Mouse (Mus musculus) megakaryocyte, embryonic 14.5 days (primary cell): Measurements from ENCODE around the gene Psd. TPM values are rescaled to one million over a fixed set of nuclear protein-coding genes. Genes with fewer than 3 reads are reported as not detected.

Source experiments
- H3K27me3 ChIP-seq: replicated peaks from 2 replicates; pipeline ENCODE3; 2012; ENCODE audit warnings: inconsistent platforms
- H3K36me3 ChIP-seq: replicated peaks from 2 replicates; pipeline ENCODE3; 2012; ENCODE audit warnings: low read length, inconsistent platforms, mixed read lengths
- H3K4me1 ChIP-seq: 2 replicates; pipeline ENCODE4 v1.6.1; 2012; ENCODE audit warnings: inconsistent platforms
- H3K4me3 ChIP-seq: replicated peaks from 2 replicates; pipeline ENCODE3; 2012; ENCODE audit warnings: moderate library complexity, mild to moderate bottlenecking, inconsistent platforms
- H3K9me3 ChIP-seq: 2 replicates; pipeline ENCODE4 v1.6.1; 2012; ENCODE audit warnings: inconsistent platforms
- FLI1 ChIP-seq: IDR thresholded peaks from 2 replicates; pipeline ENCODE4 v1.6.1; 2012; ENCODE audit warnings: low read length, inconsistent platforms, mixed read lengths
- GATA1 ChIP-seq: IDR thresholded peaks from 3 replicates; pipeline ENCODE4 v1.6.1; 2012; ENCODE audit warnings: mixed read lengths, low read length, inconsistent platforms, borderline replicate concordance
- polyA plus RNA-seq: library from polyadenylated mRNA; stranded (reverse); fragments of >175 nt; gene quantifications from 2 replicates; pipeline ENCODE4 v1.2.3, GENCODE M21; 2012; ENCODE audit warnings: low replicate concordance; ENCODE audit not compliant: insufficient read depth

The Psd gene
- polyA plus RNA-seq, 1 experiment: 0.19 TPM

DNA sequence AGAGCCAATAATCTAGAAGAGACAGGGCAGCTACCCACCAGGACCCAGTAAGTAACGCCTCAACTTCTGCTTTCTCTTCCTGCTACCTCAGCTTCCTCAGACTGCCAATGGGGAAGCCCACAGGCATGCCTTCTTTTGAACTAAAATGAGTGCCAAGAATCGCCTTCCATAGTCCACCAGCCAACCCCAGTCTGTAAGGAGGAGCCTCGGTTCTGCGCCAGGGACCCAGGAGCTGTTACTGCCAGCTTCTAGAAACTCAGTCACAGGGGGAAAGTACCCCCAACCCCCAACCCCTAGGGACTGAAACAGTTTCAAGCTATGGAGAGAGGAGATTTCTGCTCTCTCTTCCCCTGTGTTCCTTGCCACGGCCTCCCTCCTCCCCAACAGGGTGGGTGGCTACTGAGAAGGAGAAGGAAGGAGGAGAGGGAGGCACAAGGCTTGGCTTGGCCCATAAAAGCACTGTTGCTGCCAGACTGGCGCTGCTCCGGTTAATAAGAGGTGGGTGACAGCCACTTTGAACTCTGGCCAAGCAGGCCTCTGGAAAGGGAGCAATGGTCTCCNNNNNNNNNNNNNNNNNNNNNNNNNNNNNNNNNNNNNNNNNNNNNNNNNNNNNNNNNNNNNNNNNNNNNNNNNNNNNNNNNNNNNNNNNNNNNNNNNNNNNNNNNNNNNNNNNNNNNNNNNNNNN is 12.5 kb upstream of the Psd start:
- H3K27me3 ChIP-seq: peaks cover 23% of the 10 kb centered on the region
- H3K4me3 ChIP-seq: peak overlapping the region; percentile 95
- TF ChIP-seq FLI1: no peak
- TF ChIP-seq GATA1: no peak
- H3K4me1 ChIP-seq: peaks cover 51% of the 10 kb centered on the region
- H3K9me3 ChIP-seq: no peaks in the 10 kb centered on the region
- H3K36me3 ChIP-seq: peaks cover 7% of the 10 kb centered on the region

DNA sequence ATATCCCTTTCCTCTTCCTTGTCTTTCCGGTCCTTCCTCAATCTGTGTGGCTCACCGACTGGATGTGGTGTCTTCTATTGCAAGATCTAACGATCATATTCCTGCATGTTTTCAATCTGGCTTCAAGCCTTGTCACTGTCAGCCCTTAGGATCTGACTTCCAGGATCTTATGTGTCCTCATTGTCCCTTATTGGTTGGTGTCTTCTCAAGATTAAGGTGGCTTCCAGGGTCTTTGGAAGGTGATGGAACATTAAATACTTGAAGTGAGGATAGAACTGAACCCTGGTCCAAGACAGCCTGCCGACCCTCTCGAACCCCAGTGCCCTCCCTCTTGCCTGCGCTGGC is 12.0 kb upstream of the Psd start:
- Histone ChIP-seq H3K9me3 (no peaks in the 10 kb centered on the region), H3K36me3 (peaks cover 7% of the 10 kb centered on the region), H3K27me3 (peaks cover 17% of the 10 kb centered on the region), H3K4me3 (peak overlapping the region; percentile 95), H3K4me1 (peaks cover 51% of the 10 kb centered on the region)
- no peak for TF ChIP-seq FLI1
- TF ChIP-seq GATA1: no peak

- H3K36me3 ChIP-seq: peaks cover 7% of the 10 kb centered on the region
- peaks cover 13% of the 10 kb centered on the region for H3K27me3 ChIP-seq
- peaks cover 46% of the 10 kb centered on the region for H3K4me1 ChIP-seq
- H3K9me3 ChIP-seq: no peaks in the 10 kb centered on the region
- peak within 1 kb of the TSS; percentile 95 for H3K4me3 ChIP-seq
- TF ChIP-seq GATA1: no peak
- no peak for TF ChIP-seq FLI1
These were observed 11.5 kb upstream of the Psd start, which contains the start of gene Cuedc2 for GRCm38 (mm10) chr19:46338331-46338936. Cuedc2 (minus strand) TSS chr19:46338702.

- TF ChIP-seq GATA1 (no peak), FLI1 (no peak)
- H3K4me3 ChIP-seq: peak overlapping the region; percentile 95
These were observed 10.9 kb upstream of the Psd start for GRCm38 (mm10) chr19:46337719-46338330.

GRCm38 (mm10) chr19:46333906-46334305 is 7.0 kb upstream of the Psd start:
- H3K27me3 ChIP-seq: peaks cover 4% of the 10 kb centered on the region
- peaks cover 40% of the 10 kb centered on the region for H3K4me1 ChIP-seq
- peaks cover 37% of the 10 kb centered on the region for H3K36me3 ChIP-seq
- H3K4me3 ChIP-seq: no peak overlapping the region
- H3K9me3 ChIP-seq: no peaks in the 10 kb centered on the region
- TF ChIP-seq FLI1 (no peak), GATA1 (no peak)

More at GRCm38 (mm10) chr19:46337719-46338330, 10.9 kb upstream of the Psd start:
- Histone ChIP-seq H3K27me3 (peaks cover 12% of the 10 kb centered on the region), H3K9me3 (no peaks in the 10 kb centered on the region), H3K36me3 (peaks cover 9% of the 10 kb centered on the region), H3K4me1 (peaks cover 44% of the 10 kb centered on the region)

DNA sequence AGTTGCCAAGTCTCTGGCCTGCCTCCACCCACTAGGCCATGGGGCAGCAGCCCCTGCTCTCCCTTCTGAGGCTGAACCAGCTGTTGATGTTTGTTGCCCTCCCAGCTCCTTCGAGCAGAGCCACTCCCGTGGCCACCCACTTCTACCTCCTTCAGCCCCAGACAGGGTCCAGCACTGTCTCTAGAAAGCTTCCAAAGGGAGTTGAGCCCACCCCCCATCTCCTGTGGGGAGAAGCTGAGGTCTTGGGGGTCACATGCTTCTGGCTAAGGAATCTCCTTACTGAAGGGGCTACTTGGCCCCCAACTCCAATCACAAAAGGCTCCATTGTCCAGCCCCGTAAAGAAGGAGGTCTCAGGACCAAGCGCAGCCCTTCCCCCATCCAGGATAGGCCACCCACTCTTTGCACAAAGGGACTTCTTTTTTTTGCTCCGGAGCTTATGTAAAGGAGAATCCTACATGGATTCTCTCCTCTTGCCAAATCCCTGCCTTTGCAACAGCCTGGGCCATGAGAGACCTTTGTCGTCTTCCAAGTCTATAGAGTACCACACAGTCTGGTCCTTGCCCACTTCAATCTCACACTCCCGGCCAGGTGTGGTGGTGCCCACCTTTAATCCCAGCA is 5.9 kb upstream of the Psd start:
- TF ChIP-seq GATA1 (no peak), FLI1 (no peak)
- Histone ChIP-seq H3K36me3 (peaks cover 37% of the 10 kb centered on the region), H3K27me3 (peaks cover 4% of the 10 kb centered on the region), H3K4me1 (peaks cover 40% of the 10 kb centered on the region), H3K4me3 (no peak overlapping the region), H3K9me3 (no peaks in the 10 kb centered on the region)

- no peak for TF ChIP-seq FLI1
- TF ChIP-seq GATA1: no peak
- Histone ChIP-seq H3K4me1 (peaks cover 40% of the 10 kb centered on the region), H3K27me3 (peaks cover 6% of the 10 kb centered on the region), H3K4me3 (no peak overlapping the region), H3K9me3 (no peaks in the 10 kb centered on the region), H3K36me3 (peaks cover 37% of the 10 kb centered on the region)
These were observed 5.0 kb upstream of the Psd start for GRCm38 (mm10) chr19:46331936-46332335.

DNA sequence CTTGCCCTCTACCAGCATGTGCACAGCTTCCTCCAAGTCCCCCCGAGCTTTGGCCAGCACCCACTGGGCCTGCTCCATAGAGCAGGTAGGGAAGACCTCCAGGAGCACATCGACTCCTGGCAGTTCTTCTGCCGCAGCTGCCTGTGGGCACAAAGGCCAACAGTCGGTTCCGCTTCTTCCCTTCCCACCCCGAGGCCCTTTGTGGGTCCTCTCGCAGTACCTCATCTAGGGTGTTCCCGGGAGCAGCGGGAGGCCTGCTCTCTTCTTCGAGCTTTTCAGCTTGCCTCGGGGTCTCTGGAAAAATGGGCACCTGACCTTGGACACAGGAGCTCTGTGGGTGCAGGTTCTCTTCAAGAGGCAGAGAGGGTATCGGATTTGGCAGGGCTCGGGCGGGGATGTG is 4.4 kb upstream of the Psd start:
- Histone ChIP-seq H3K4me1 (peaks cover 46% of the 10 kb centered on the region), H3K27me3 (peaks cover 12% of the 10 kb centered on the region), H3K9me3 (no peaks in the 10 kb centered on the region), H3K36me3 (peaks cover 34% of the 10 kb centered on the region), H3K4me3 (no peak overlapping the region)
- TF ChIP-seq GATA1: no peak

GRCm38 (mm10) chr19:46330696-46331095 is 3.7 kb upstream of the Psd start:
- Histone ChIP-seq H3K36me3 (peaks cover 30% of the 10 kb centered on the region), H3K4me1 (peaks cover 49% of the 10 kb centered on the region), H3K4me3 (no peak overlapping the region), H3K9me3 (no peaks in the 10 kb centered on the region), H3K27me3 (peaks cover 19% of the 10 kb centered on the region)
- no peak for TF ChIP-seq FLI1
- no peak for TF ChIP-seq GATA1

- TF ChIP-seq GATA1: no peak
- no peak for TF ChIP-seq FLI1
- peaks cover 30% of the 10 kb centered on the region for H3K36me3 ChIP-seq
- peaks cover 26% of the 10 kb centered on the region for H3K27me3 ChIP-seq
- H3K4me3 ChIP-seq: peak overlapping the region; percentile 83
- H3K9me3 ChIP-seq: no peaks in the 10 kb centered on the region
- H3K4me1 ChIP-seq: peaks cover 49% of the 10 kb centered on the region
These were observed 3.0 kb upstream of the Psd start for GRCm38 (mm10) chr19:46329951-46330350.
